Mouse (Mus musculus) G1E (cell line): ENCODE measurements around the gene Abcf1. TPM values are rescaled to one million over a fixed set of nuclear protein-coding genes. Genes with fewer than 3 reads are reported as not detected.
"Not testable (repeated sequence)": the region's sequence is repeated elsewhere in the genome, so short reads cannot be mapped to it uniquely, and the experiment has no call there.

Source experiments
- ATAC-seq: 2 replicates; pipeline ENCODE4 v1.8.0; 2016; ENCODE audit warnings: mild to moderate bottlenecking; ENCODE audit not compliant: insufficient number of reproducible peaks, poor library complexity, low FRiP score, severe bottlenecking; ENCODE audit errors: extremely low read depth
- DNase-seq: peaks from one replicate; pipeline ENCODE4 v3.0.0; 2012; ENCODE audit warnings: low spot score
- H3K27me3 ChIP-seq: 2 replicates; pipeline ENCODE4 v1.6.1; 2012; ENCODE audit warnings: mild to moderate bottlenecking, low read length, inconsistent platforms; ENCODE audit not compliant: insufficient read depth
- H3K36me3 ChIP-seq: replicated peaks from 2 replicates; pipeline ENCODE3; 2012; ENCODE audit warnings: mild to moderate bottlenecking, inconsistent platforms
- H3K4me1 ChIP-seq: 2 replicates; pipeline ENCODE4 v1.6.1; 2012; ENCODE audit warnings: low read depth, low read length, inconsistent platforms, mixed read lengths; ENCODE audit not compliant: insufficient read depth
- H3K4me3 ChIP-seq: 2 replicates; pipeline ENCODE4 v1.5.1; 2012; ENCODE audit warnings: low read depth, mild to moderate bottlenecking, inconsistent platforms, low read length, moderate library complexity, mixed read lengths
- H3K9me3 ChIP-seq: replicated peaks from 2 replicates; pipeline ENCODE4 v1.6.1; 2012; ENCODE audit warnings: inconsistent platforms
- CTCF ChIP-seq: IDR thresholded peaks from 2 replicates; pipeline ENCODE4 v1.5.1; 2012; ENCODE audit warnings: low read depth, low read length, inconsistent platforms, mixed read lengths
- GATA1 ChIP-seq: IDR thresholded peaks from 2 replicates; pipeline ENCODE4 v1.6.1; 2012; ENCODE audit warnings: borderline replicate concordance, low read length, inconsistent platforms, mixed read lengths
- GATA2 ChIP-seq: IDR thresholded peaks from 2 replicates; pipeline ENCODE4 v1.6.1; 2012; ENCODE audit warnings: low read depth, low read length, inconsistent platforms, borderline replicate concordance
- POLR2AphosphoS5 ChIP-seq: IDR thresholded peaks from 2 replicates; pipeline ENCODE4 v1.6.1; 2012; ENCODE audit warnings: low read depth, low read length, inconsistent platforms; ENCODE audit not compliant: insufficient replicate concordance
- TAL1 ChIP-seq: conservative IDR thresholded peaks from 2 replicates; pipeline ENCODE4 v1.6.1; 2012; ENCODE audit warnings: low read depth, low read length, inconsistent platforms, mixed read lengths
- polyA plus RNA-seq: library from polyadenylated mRNA; stranded (reverse); fragments of >175 nt; gene quantifications from 2 replicates; pipeline ENCODE4 v1.2.3, GENCODE M21; 2012
- total RNA-seq, 2 experiments: library from RNA; stranded (forward) in 1 of 2; stranded (reverse) in 1 of 2; fragments of 200-1000 nt in 1 of 2; fragments of >200 nt in 1 of 2; fragmentation: Nextera tagmentation in 1 of 2; gene quantifications; 2 replicates each; pipeline ENCODE4 v1.2.3; 2014 to 2017

Gene Abcf1
- total and polyA plus RNA-seq, 3 experiments: 77.0 to 196 (median 176) TPM

- Histone ChIP-seq H3K27me3 (no peaks in the 10 kb centered on the region; the same call in 1 of the 2 replicates), H3K36me3 (peaks cover 98% of the 10 kb centered on the region), H3K9me3 (no peaks in the 10 kb centered on the region), H3K4me1 (peaks cover 33% of the 10 kb centered on the region), H3K4me3 (no peak overlapping the region)
- no peak for TF ChIP-seq CTCF
- no peak for TF ChIP-seq GATA1
- no peak for TF ChIP-seq TAL1
- no peak for TF ChIP-seq POLR2AphosphoS5
- TF ChIP-seq GATA2: no peak
- DNase-seq (no peak), ATAC-seq (no peak)
Measured at GRCm38 (mm10) chr17:35963279-35963678, 6.3 kb downstream of the Abcf1 start.

DNA sequence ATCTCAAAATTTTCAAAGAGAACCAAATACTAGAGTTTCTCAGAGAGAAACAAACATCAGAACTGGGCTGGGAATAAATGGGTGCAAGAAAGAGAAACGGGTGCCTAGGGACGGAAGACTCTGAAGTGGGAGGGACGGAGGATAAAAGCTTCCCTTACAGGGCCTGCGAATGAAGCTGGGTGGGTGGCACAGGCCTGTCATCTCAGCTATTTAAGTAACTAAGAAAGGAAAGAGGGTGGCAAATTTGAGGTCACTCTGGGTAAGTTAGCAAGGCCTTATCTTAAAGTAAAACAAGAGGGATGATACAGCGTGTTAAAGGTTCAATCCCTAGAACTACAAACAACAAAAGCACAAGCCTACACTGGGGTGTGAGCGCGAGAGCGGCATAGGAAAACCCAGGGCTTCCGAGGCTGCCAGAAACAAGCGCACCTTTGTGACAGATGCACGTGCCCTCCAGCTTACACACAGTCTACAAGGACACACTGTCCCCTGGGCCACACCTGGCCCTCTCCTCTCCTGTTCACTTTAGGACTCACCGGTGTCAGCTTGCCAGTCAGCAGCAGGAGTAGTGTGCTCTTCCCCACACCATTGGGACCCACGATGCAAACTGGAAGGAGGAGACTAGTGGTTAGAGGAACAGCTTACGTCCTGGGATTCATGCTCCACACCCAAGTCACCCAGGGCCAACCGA, 10.9 kb downstream of the Abcf1 start:
- Histone ChIP-seq H3K36me3 (peaks cover 92% of the 10 kb centered on the region), H3K4me3 (no peak overlapping the region), H3K4me1 (peaks cover 22% of the 10 kb centered on the region), H3K9me3 (no peaks in the 10 kb centered on the region), H3K27me3 (no peaks in the 10 kb centered on the region; the same call in 1 of the 2 replicates)
- TF ChIP-seq GATA1: no peak
- TF ChIP-seq POLR2AphosphoS5: no peak
- no peak for TF ChIP-seq GATA2
- TF ChIP-seq TAL1: no peak
- no peak for TF ChIP-seq CTCF
- DNase-seq: no peak
- ATAC-seq: no peak

GRCm38 (mm10) chr17:35954665-35955064, 14.9 kb downstream of the Abcf1 start:
- DNase-seq (no peak), ATAC-seq (no peak)
- no peak overlapping the region for H3K4me3 ChIP-seq
- H3K27me3 ChIP-seq: peaks cover 9% of the 10 kb centered on the region; the same call in 1 of the 2 replicates
- H3K9me3 ChIP-seq: no peaks in the 10 kb centered on the region
- TF ChIP-seq POLR2AphosphoS5 (no peak), GATA1 (no peak), TAL1 (no peak), GATA2 (no peak), CTCF (no peak)
- peaks cover 54% of the 10 kb centered on the region for H3K36me3 ChIP-seq
- H3K4me1 ChIP-seq: peaks cover 16% of the 10 kb centered on the region

DNA sequence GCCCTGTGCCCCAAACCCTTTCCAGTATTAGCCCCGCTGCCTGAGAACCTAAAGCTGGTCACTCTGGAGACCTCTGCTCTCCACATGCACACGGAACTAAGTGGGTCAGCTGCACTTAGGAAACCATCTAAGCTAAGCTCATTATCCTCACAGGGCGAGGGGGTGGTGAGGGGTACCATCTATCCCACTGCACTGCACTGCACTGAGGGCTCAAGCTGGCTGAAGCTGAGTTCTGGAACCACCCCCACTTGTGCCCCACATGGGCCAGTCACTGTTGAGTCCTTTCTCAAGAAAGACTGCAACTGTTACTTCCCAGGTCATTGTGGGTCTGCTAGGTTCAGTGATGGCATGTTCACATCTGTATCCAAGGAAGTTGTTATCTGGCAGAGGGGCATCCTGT, 17.0 kb downstream of the Abcf1 start:
- DNase-seq, H3K4me3 ChIP-seq, H3K4me1 ChIP-seq, ATAC-seq, H3K9me3 ChIP-seq: not testable (repeated sequence)
- H3K36me3 ChIP-seq: peaks cover 33% of the 10 kb centered on the region
- peaks cover 14% of the 10 kb centered on the region for H3K27me3 ChIP-seq

- ATAC-seq, H3K9me3 ChIP-seq: not testable (repeated sequence)
- peaks cover 17% of the 10 kb centered on the region for H3K36me3 ChIP-seq
Measured at GRCm38 (mm10) chr17:35950946-35951345, 18.6 kb downstream of the Abcf1 start.

DNA sequence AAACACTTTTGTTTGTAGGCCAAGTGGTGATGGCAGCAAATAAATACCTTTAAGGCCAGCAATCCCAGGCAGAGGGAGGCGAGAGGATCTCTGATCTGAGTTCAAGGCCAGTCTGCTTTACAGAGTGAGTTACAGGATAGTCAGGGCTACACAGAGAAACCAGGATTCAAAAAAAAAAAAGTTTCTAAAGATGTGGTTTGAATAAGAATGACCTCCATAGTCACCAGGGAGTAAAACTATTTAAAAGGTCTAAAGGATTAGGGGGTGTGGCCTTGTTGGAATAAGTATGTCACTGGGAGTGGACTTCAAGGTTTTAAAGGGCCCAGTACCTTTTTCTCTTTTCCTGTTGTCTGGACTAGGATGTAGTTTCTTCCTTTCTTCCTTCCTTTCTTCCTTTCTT, 29.6 kb downstream of the Abcf1 start:
- H3K4me1 ChIP-seq: no peaks in the 10 kb centered on the region; the same call in 1 of the 2 replicates
- peaks cover 6% of the 10 kb centered on the region for H3K9me3 ChIP-seq
- H3K27me3 ChIP-seq: no peaks in the 10 kb centered on the region
- H3K36me3 ChIP-seq: no peaks in the 10 kb centered on the region
- no peak for TF ChIP-seq TAL1
- ATAC-seq (no peak), DNase-seq (no peak)
- H3K4me3 ChIP-seq: no peak overlapping the region

More at GRCm38 (mm10) chr17:35950946-35951345, 18.6 kb downstream of the Abcf1 start:
- H3K27me3 ChIP-seq: peaks cover 19% of the 10 kb centered on the region
- not testable (repeated sequence) for H3K4me1 ChIP-seq, H3K4me3 ChIP-seq, DNase-seq

DNA sequence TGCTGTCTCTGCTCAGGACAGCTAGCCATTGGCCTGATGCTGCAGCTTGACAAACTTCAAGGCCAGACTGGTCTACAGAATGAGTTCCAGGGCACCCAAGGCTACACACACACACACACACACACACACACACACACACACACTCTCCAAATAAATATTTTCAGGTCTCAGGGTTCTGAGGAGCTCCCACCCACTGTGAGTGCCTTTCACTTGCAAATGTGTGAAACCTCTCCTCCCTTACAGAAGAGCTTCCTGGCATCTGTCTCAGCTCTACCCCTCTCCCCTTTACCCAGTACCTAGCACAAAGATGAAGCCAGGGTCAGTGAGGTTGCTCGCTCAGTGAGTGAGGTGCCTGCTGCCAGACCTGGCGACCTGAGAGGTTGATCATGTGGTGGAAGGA, 30.5 kb downstream of the Abcf1 start:
- Histone ChIP-seq H3K27me3 (no peaks in the 10 kb centered on the region), H3K9me3 (peaks cover 6% of the 10 kb centered on the region), H3K4me1 (no peaks in the 10 kb centered on the region; the same call in 1 of the 2 replicates), H3K4me3 (no peak overlapping the region), H3K36me3 (no peaks in the 10 kb centered on the region)
- DNase-seq (no peak), ATAC-seq (no peak)
- TF ChIP-seq GATA1 (no peak), POLR2AphosphoS5 (no peak), TAL1 (no peak), GATA2 (no peak), CTCF (no peak)
